Mouse (Mus musculus) Patski (cell line): ENCODE measurements around the gene Rbbp6. TPM values are rescaled to one million over a fixed set of nuclear protein-coding genes. Genes with fewer than 3 reads are reported as not detected.

ENCODE experiments used
- ATAC-seq: fragments of 100-300 bp; one replicate; pipeline ENCODE4 v1.8.0; 2021
- CTCF ChIA-PET: fragments of 350-600 bp; sonication (Branson Sonifier 250); formaldehyde crosslinking; loops from one replicate; lab custom pipeline; 2022; ENCODE audit warnings: inconsistent platforms; lab: Charles Lee
- POLR2A ChIA-PET: fragments of 350-600 bp; sonication (Branson Sonifier 250); formaldehyde crosslinking; loops from one replicate; lab custom pipeline; 2022; ENCODE audit warnings: antibody characterized with exemption, inconsistent platforms; lab: Charles Lee
- DNase-seq: peaks from one replicate; pipeline ENCODE4 v3.0.0-alpha.2; 2011; ENCODE audit warnings: low read depth, low spot score
- H3K27me3 ChIP-seq: fragments of 371-371 bp; one replicate; pipeline ENCODE4 v1.5.1; 2021
- CTCF ChIP-seq: fragments of 100-300 bp; IDR thresholded peaks from one replicate; pipeline ENCODE4 v1.5.1; 2021
- in situ Hi-C: fragments of 300-500 bp; cut with MboI; formaldehyde crosslinking; loops from 3 replicates; pipeline ENCODE4 v1.11.1; 2018; ENCODE audit warnings: low pct_unique_long_range_greater_than_20kb, mixed read lengths
- polyA plus RNA-seq: library from polyadenylated mRNA; unstranded; gene quantifications from one replicate; pipeline ENCODE4 v1.2.3, GENCODE M21; 2021

Rbbp6 gene
- polyA plus RNA-seq, 1 experiment from 2014 or later = 46.4 TPM

- no peaks in the 10 kb centered on the region for H3K27me3 ChIP-seq
- POLR2A ChIA-PET = interaction anchor here (0.6 to 0.8 kb wide), 2 partner anchors 70 to 361 kb away, joined by 3 read pairs; no protein-coding TSS in a partner anchor
- no peak for TF ChIP-seq CTCF
- CTCF ChIA-PET = interaction anchor here (1.0 kb wide), 1 partner anchor 54 kb away, joined by 3 read pairs; no protein-coding TSS in a partner anchor
- ATAC-seq = no peak
- DNase-seq = no peak
- in situ Hi-C loops = no loop called here
Measured at GRCm38 (mm10) chr7:123039302-123039701, 73.8 kb downstream of the Rbbp6 start.

GRCm38 (mm10) chr7:123045146-123045545, 79.7 kb downstream of the Rbbp6 start:
- TF ChIP-seq CTCF = peak; percentile 33
- DNase-seq = no peak
- POLR2A ChIA-PET = no interaction called here
- in situ Hi-C loops = no loop called here
- CTCF ChIA-PET = interaction anchor here (1.1 kb wide), 1 partner anchor 13 kb away, joined by 3 read pairs; no protein-coding TSS in a partner anchor
- H3K27me3 ChIP-seq = no peaks in the 10 kb centered on the region
- ATAC-seq = no peak

- no peaks in the 10 kb centered on the region for H3K27me3 ChIP-seq
- ATAC-seq (no peak), DNase-seq (no peak)
- CTCF ChIA-PET = interaction anchor here (1.0 kb wide), 1 partner anchor 11 kb away, joined by 6 read pairs; no protein-coding TSS in a partner anchor
- no peak for TF ChIP-seq CTCF
- POLR2A ChIA-PET = interaction anchor here (0.5 kb wide), 1 partner anchor 78 kb away, joined by 4 read pairs; no protein-coding TSS in a partner anchor
- in situ Hi-C loops = no loop called here
Measured at GRCm38 (mm10) chr7:123046473-123047091, 81.1 kb downstream of the Rbbp6 start.

Other genes starting within 250 kb of the Rbbp6 start
- gene Tnrc6a, start 158.2 kb downstream of the Rbbp6 start, polyA plus RNA-seq = 34.1 TPM
- gene Slc5a11, start 249.1 kb downstream of the Rbbp6 start, polyA plus RNA-seq = not detected